Mouse (Mus musculus): ENCODE data around the gene Pcolce2.

DNA sequence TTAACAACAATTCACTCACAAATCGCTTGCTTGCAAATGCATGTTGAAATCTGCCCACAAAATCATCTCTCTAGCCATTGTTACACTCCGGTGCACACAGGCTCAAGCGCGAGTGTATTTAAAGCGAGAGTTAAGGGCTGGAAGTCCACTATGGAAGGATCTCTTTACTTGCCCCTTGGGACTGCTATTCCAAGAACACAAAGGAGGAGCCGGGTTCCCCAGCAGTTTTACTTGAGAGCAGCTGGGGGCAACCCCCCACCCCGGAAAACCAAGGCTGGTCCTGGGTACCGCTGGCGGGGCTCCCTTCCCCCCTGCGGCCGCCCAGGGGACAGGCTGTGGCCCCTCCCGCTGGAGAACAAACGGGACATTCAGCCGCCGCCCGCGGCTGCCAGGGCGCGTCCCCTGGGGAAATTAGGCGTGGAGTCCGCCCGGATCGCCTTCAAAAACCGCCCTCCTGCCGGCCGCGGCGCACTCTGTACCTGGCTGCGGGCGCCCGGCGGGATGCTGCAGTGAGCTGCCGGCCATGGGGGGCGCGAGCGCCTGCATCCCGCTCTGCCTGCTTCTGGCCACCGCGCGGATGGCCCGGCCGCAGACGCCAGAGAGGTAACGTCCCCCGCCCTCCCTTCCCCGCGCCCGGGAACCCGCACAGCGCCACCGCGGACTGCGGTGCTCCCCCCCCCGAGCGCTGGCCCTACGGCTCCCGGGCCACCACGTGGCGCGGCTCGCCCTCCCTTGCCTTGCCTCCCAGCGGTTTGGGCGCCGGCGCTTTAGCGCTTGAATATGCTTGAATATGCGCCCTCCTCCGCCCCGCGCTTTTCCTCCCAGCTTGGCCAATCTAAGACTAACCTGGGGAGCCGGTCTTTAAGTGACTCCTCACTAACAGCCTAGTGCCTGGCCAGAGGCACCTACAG lies at the start of gene Pcolce2:
- TF ChIP-seq CTCF (IDR thresholded peaks at IDR 0.05; ENCODE audit: low read depth) (no peak), EP300 (IDR thresholded peaks at IDR 0.05; ENCODE audit: low read depth) (no peak)
